9 mouse cellular contexts compared by ENCODE assay signal in genomic region chr17:83938671-83939244, GRCm38 (mm10).
DNase-seq lines count a peak whose midpoint lies in the region; ATAC-seq and TF ChIP-seq lines count a peak whose summit lies in the region.
"Had no signal": no experiment of that assay in that cellular context is flagged by ENCODE, and none has a peak within 500 bp of the region (broad histone marks: within the 10 kb centered on the region; RNA-seq: fewer than 3 reads in every experiment).

No protein-coding gene starts in this region.

- no peak for DNase-seq in cerebellum, adult 11 months
- DNase-seq in cerebellum, adult 2 months: peak; percentile 51 to 67
- DNase-seq in frontal cortex, postnatal 10 days (ENCODE audit: low spot score in 2 of 2): peak; percentile 53 to 60
- peak; percentile 87 for DNase-seq in kidney, adult 2 months
- DNase-seq in left cerebral cortex, postnatal 25 days (ENCODE audit: low spot score in 2 of 2): peak; percentile 63 to 73
- peak; percentile 79 to 80 for DNase-seq in right cerebral cortex, postnatal 10 days (ENCODE audit: low spot score in 2 of 2)
- DNase-seq in spleen, postnatal 10 days (ENCODE audit: low spot score in 2 of 2): no peak

- H3K4me1 ChIP-seq in cerebellum, adult 2 months (ENCODE audit: control insufficient read depth, insufficient read depth, low read length): peaks cover 3% of the 10 kb centered on the region; the same call in 1 of the 2 replicates
- H3K4me1 ChIP-seq in kidney, adult 2 months (ENCODE audit: control insufficient read depth, insufficient read depth, low read length): peaks cover 35% of the 10 kb centered on the region

- 50% methylated on average over 11 of the region's 11 CpGs for WGBS in cerebellum, adult 2 months
- WGBS in kidney, adult 2 months: 45% methylated on average over 11 of the region's 11 CpGs

- peak; percentile 53 for ATAC-seq in cerebellum, adult (ENCODE audit: insufficient number of reproducible peaks, low FRiP score, low TSS enrichment)

- no peak overlapping the region for H3K4me3 ChIP-seq in cerebellum, adult 2 months (replicated peaks; ENCODE audit: insufficient read depth, low read depth, low read length)
- H3K4me3 ChIP-seq in kidney, adult 2 months (ENCODE audit: insufficient read depth, low read depth, low read length): no peak overlapping the region
- H3K4me3 ChIP-seq: liver, embryonic 15.5 days had no signal

- TF ChIP-seq POLR2A in cerebellum, adult 2 months (IDR thresholded peaks at IDR 0.05; ENCODE audit: borderline replicate concordance, insufficient read depth, low read length): no peak
- no peak for TF ChIP-seq POLR2A in kidney, adult 2 months (IDR thresholded peaks at IDR 0.05; ENCODE audit: low read depth, low read length)

- no peak for TF ChIP-seq CTCF in cerebellum, adult 2 months (IDR thresholded peaks at IDR 0.05; ENCODE audit: borderline replicate concordance, insufficient read depth, low read depth, low read length)
- no peak for TF ChIP-seq CTCF in kidney, adult 2 months (conservative IDR thresholded peaks at IDR 0.05; ENCODE audit: insufficient read depth, insufficient read length, low read depth, low read length)

- no peaks in the 10 kb centered on the region; the same call in 1 of the 2 replicates for H3K27me3 ChIP-seq in cerebellum, adult 2 months (ENCODE audit: control insufficient read depth, insufficient read depth, low read length)
- H3K27me3 ChIP-seq in kidney, adult 2 months (replicated peaks; ENCODE audit: control insufficient read depth, insufficient read depth, low read length): no peaks in the 10 kb centered on the region
- H3K27me3 ChIP-seq: liver, embryonic 15.5 days had no signal

- intact Hi-C loops in left cerebral cortex, postnatal 25 days (cut with DNase I): no loop called here

- H3K36me3 ChIP-seq in kidney, adult 2 months (ENCODE audit: control insufficient read depth, insufficient read depth, low read length): no peaks in the 10 kb centered on the region
- H3K36me3 ChIP-seq: liver, embryonic 15.5 days had no signal

- 0 out of 2 replicates have a peak overlapping the region, but pooled peaks have one; percentile 30 for H3K27ac ChIP-seq in cerebellum, adult 2 months (ENCODE audit: insufficient read depth, low read length)
- H3K27ac ChIP-seq in kidney, adult 2 months (ENCODE audit: insufficient read depth, low read depth, low read length): peak overlapping the region; percentile 90
- H3K27ac ChIP-seq: liver, embryonic 15.5 days had no signal

Comparison
In these comparisons a context has a peak if more than half of its experiments do, and no peak if none do; other contexts are left out.
1. DNase-seq: peak in cerebellum, adult 2 months (2 of 2), frontal cortex, postnatal 10 days (2 of 2), kidney, adult 2 months (single experiment), left cerebral cortex, postnatal 25 days (2 of 2) and right cerebral cortex, postnatal 10 days (2 of 2); none in cerebellum, adult 11 months (single experiment) and spleen, postnatal 10 days (0 of 2).